Mouse (Mus musculus): ENCODE data around the gene 4930415L06Rik. TPM values are rescaled to one million over a fixed set of nuclear protein-coding genes. Genes with fewer than 3 reads are reported as not detected.

The 4930415L06Rik gene
- not detected for total RNA-seq (2021)

GRCm38 (mm10) chrX:89932752-89933151 lies at the start of gene 4930415L06Rik:
4930415L06Rik (minus strand) TSS chrX:89932852.
- DNase-seq (ENCODE audit: extremely low spot score in 1 of 2, low spot score in 1 of 2) = no peak

- peak in 1 of 2 experiments; percentile 3 for DNase-seq (ENCODE audit: extremely low spot score in 1 of 2, low spot score in 1 of 2)
These were observed 46.0 kb upstream of the 4930415L06Rik start for GRCm38 (mm10) chrX:89978621-89979020.

- DNase-seq (ENCODE audit: extremely low spot score in 1 of 2, low spot score in 1 of 2) = no peak
These were observed 27.8 kb downstream of the 4930415L06Rik start for GRCm38 (mm10) chrX:89904871-89905270.

Other genes with a start within 250 kb of the 4930415L06Rik start
- not detected for gene 4932429P05Rik, start 180.6 kb downstream of the 4930415L06Rik start, total RNA-seq (2021)